ENCODE assay signal across 9 mouse cellular contexts in the genomic region with DNA sequence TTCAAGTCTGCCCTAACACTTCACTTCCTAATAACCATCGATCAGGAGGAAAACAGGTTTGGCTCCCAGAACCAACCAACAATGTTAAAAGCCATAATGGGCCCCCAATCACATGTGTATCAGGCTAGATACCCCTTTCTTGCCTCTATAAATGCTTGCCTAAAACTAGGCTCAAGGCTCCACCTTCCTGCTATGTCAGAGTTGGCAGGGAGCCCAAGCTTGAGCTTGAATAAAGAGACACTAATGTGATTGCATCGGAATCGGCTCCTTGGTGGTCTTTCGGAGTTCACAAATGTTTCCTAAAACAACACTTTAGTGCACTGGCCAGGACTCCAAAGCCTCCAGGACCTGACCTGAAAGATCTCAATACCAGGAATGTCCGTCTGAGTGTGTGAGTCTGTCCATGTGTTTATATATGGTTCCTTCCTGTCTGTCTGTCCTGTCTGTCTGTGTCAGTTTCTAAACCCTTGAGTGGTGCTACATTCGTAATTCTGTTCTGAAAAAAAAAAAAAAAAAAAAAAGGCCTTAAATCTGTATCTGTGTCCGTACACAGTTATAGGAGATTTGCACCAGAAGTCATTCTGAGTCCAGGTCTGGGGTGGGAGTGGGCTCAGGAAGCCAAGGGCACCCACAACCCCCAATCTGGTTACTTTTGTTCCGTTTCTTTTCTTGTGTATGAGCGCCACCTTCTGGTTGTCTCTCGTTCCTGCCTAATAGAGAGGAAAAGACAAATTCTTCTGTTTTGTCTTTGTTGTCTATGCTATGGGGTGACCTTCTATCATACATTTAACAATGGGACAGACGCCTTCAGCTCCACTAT. TPM values are rescaled to one million over a fixed set of nuclear protein-coding genes. Genes with fewer than 3 reads are reported as not detected.
DNase-seq lines count a peak whose midpoint lies in the region; ATAC-seq and TF ChIP-seq lines count a peak whose summit lies in the region.
"Had no signal": no experiment of that assay in that cellular context is flagged by ENCODE, and none has a peak within 500 bp of the region (broad histone marks: within the 10 kb centered on the region; RNA-seq: fewer than 3 reads in every experiment).

No protein-coding gene starts in this region.

- no peaks in the 10 kb centered on the region for H3K79me2 ChIP-seq in myocyte (ENCODE audit: control insufficient read depth, insufficient read depth)

- H3K27ac ChIP-seq in kidney, adult 2 months (ENCODE audit: insufficient read depth, low read depth, low read length) = no peak overlapping the region
- no peak overlapping the region for H3K27ac ChIP-seq in limb, embryonic 14.5 days (replicated peaks; ENCODE audit: low read depth, low read length)

- no peaks in the 10 kb centered on the region for H3K27me3 ChIP-seq in kidney, adult 2 months (replicated peaks; ENCODE audit: control insufficient read depth, insufficient read depth, low read length)
- H3K27me3 ChIP-seq in limb, embryonic 14.5 days (ENCODE audit: control insufficient read depth, insufficient read depth, low read length) = no peaks in the 10 kb centered on the region
- no peaks in the 10 kb centered on the region for H3K27me3 ChIP-seq in myocyte (ENCODE audit: control insufficient read depth, insufficient read depth, insufficient read length)

- peak; percentile 65 for DNase-seq in 416B (ENCODE audit: low read depth)
- DNase-seq in Muller cell, postnatal 12 days (ENCODE audit: inconsistent ontology term) = peak; percentile 49
- DNase-seq in cerebellum, postnatal 25 days = peak; percentile 27 to 65
- DNase-seq in kidney, adult 2 months = peak; percentile 23
- peak; percentile 79 for DNase-seq in limb, embryonic 14.5 days (ENCODE audit: low spot score)

- no peak for TF ChIP-seq POLR2A in kidney, adult 2 months (IDR thresholded peaks at IDR 0.05; ENCODE audit: low read depth, low read length)
- no peak for TF ChIP-seq POLR2A in limb, embryonic 14.5 days (IDR thresholded peaks at IDR 0.05; ENCODE audit: borderline replicate concordance, extremely low read depth, insufficient read depth, insufficient read length)
- TF ChIP-seq POLR2A in myocyte (IDR thresholded peaks at IDR 0.05; ENCODE audit: insufficient read length, low read depth) = no peak

- H3K4me2 ChIP-seq in limb, embryonic 14.5 days (replicated peaks; ENCODE audit: low read depth, low read length, severe bottlenecking) = peak overlapping the region; percentile 32
- peak overlapping the region; percentile 4 for H3K4me2 ChIP-seq in myocyte (ENCODE audit: low read depth)

- no peaks in the 10 kb centered on the region for H3K36me3 ChIP-seq in kidney, adult 2 months (ENCODE audit: control insufficient read depth, insufficient read depth, low read length)
- H3K36me3 ChIP-seq in limb, embryonic 14.5 days (ENCODE audit: control insufficient read depth, insufficient read depth, low read length) = no peaks in the 10 kb centered on the region
- no peaks in the 10 kb centered on the region for H3K36me3 ChIP-seq in myocyte (ENCODE audit: control insufficient read depth, insufficient read depth)

- no peak overlapping the region for H3ac ChIP-seq in myocyte (ENCODE audit: control insufficient read depth, insufficient read length)

- no peak overlapping the region for H3K4me3 ChIP-seq in kidney, adult 2 months (ENCODE audit: insufficient read depth, low read depth, low read length)
- H3K4me3 ChIP-seq in limb, embryonic 14.5 days (replicated peaks; ENCODE audit: low read length) = peak overlapping the region; percentile 19
- H3K4me3 ChIP-seq in myocyte = no peak overlapping the region

- peak; percentile 51 for TF ChIP-seq CTCF in kidney, adult 2 months (conservative IDR thresholded peaks at IDR 0.05; ENCODE audit: insufficient read depth, insufficient read length, low read depth, low read length)

- H3K9ac ChIP-seq in limb, embryonic 14.5 days (ENCODE audit: low read depth, low read length, severe bottlenecking) = peak overlapping the region; percentile 42

- WGBS in kidney, adult 2 months = 26% methylated on average over 11 of the region's 11 CpGs
- WGBS in limb, embryonic 14.5 days = 33% methylated on average over 11 of the region's 11 CpGs

- H3K9me3 ChIP-seq in limb, embryonic 14.5 days (ENCODE audit: control insufficient read depth, low read length) = no peaks in the 10 kb centered on the region

- peak; percentile 79 for ATAC-seq in granulocyte monocyte progenitor cell, adult 5-6 weeks (replicated peaks; ENCODE audit: poor library complexity, severe bottlenecking)
- peak; percentile 90 for ATAC-seq in limb, embryonic 14.5 days (ENCODE audit: low FRiP score, low read depth)
- no peak for ATAC-seq in erythroblast, adult 5-6 weeks (replicated peaks; ENCODE audit: low FRiP score, poor library complexity, severe bottlenecking)

- no peaks in the 10 kb centered on the region for H3K4me1 ChIP-seq in kidney, adult 2 months (ENCODE audit: control insufficient read depth, insufficient read depth, low read length)
- no peaks in the 10 kb centered on the region for H3K4me1 ChIP-seq in limb, embryonic 14.5 days (ENCODE audit: control insufficient read depth, insufficient read depth, low read length)

TF ChIP-seq in myocyte, 11 proteins besides CTCF, POLR2A, EP300 and RAD21:
- TF ChIP-seq REST (IDR thresholded peaks at IDR 0.05; ENCODE audit: insufficient read depth, insufficient read length) (no peak), MAX (IDR thresholded peaks at IDR 0.05; ENCODE audit: low read depth) (no peak), POLR2AphosphoS2 (IDR thresholded peaks at IDR 0.05; ENCODE audit: insufficient read length, low read depth) (no peak), USF1 (IDR thresholded peaks at IDR 0.05; ENCODE audit: low read depth) (no peak), SRF (IDR thresholded peaks at IDR 0.05; ENCODE audit: control insufficient read depth, insufficient read length, low read depth) (no peak), TCF12 (IDR thresholded peaks at IDR 0.05; ENCODE audit: insufficient read depth, poor library complexity, severe bottlenecking) (no peak), CEBPB (IDR thresholded peaks at IDR 0.05; ENCODE audit: insufficient read depth, poor library complexity, severe bottlenecking) (no peak)

RNA-seq across cellular contexts. Expression of gene Gm26661, which starts 42.2 kb away (rescaled TPM):
- not detected in 2 replicates for total RNA-seq in granulocyte monocyte progenitor cell, adult 5-6 weeks (2014; fragmentation: Nextera tagmentation)
- total RNA-seq in granulocyte monocyte progenitor cell, adult 5-6 weeks (2017) = not detected in 2 replicates
- not detected in 2 replicates for polyA plus RNA-seq in kidney, adult 2 months (2012; rRNA removed)
- polyA plus RNA-seq in limb, embryonic 14.5 days (2012; rRNA removed) = not detected in 2 replicates
- polyA plus RNA-seq in limb, embryonic 14.5 days (2014; fragmentation: Nextera tagmentation; extraction: Ambion mirVana) = not detected in 2 replicates
- polyA plus RNA-seq in myocyte (2012; fragmentation: generic; extraction: Trizol) = not detected
- total RNA-seq in erythroblast, adult 5-6 weeks (2015; ENCODE audit: low replicate concordance) = not detected in 2 replicates
- total RNA-seq in erythroblast, adult 5-6 weeks (2017; ENCODE audit: low replicate concordance) = not detected in 2 replicates
- total RNA-seq: gastrocnemius, postnatal 36 days had no signal

Comparison
In these comparisons a context has a peak if more than half of its experiments do, and no peak if none do; other contexts are left out.
1. DNase-seq: peak in every context shown above with its lines; median percentile 79 in limb, embryonic 14.5 days; 65 in 416B; 49 in Muller cell, postnatal 12 days; 46 in cerebellum, postnatal 25 days; 23 in kidney, adult 2 months.